Mouse (Mus musculus): ENCODE results near the gene Sh3d19. TPM values are rescaled to one million over a fixed set of nuclear protein-coding genes. Genes with fewer than 3 reads are reported as not detected.

Gene Sh3d19
- polyA plus RNA-seq, 1 experiment from 2014 or later = 8.9 TPM

- H3K27me3 ChIP-seq = no peaks in the 10 kb centered on the region
- no peaks in the 10 kb centered on the region for H3K4me1 ChIP-seq
- no peak overlapping the region for H3K9ac ChIP-seq (replicated peaks)
- ATAC-seq (ENCODE audit: low FRiP score, low read depth) = no peak
- H3K36me3 ChIP-seq = no peaks in the 10 kb centered on the region
- 85% methylated on average over 10 of the region's 10 CpGs for WGBS
- no peak overlapping the region for H3K4me3 ChIP-seq
- no peaks in the 10 kb centered on the region for H3K9me3 ChIP-seq
- no peak overlapping the region for H3K27ac ChIP-seq (replicated peaks)
- no peak overlapping the region for H3K4me2 ChIP-seq (replicated peaks)
Measured at GRCm38 (mm10) chr3:86013837-86014236, 42.9 kb downstream of the Sh3d19 start.

GRCm38 (mm10) chr3:86016965-86017364 lies 46.1 kb downstream of the Sh3d19 start:
- WGBS = 100% methylated on average over 1 of the region's 1 CpGs
- Histone ChIP-seq H3K9me3 (no peaks in the 10 kb centered on the region), H3K4me3 (no peak overlapping the region), H3K27me3 (no peaks in the 10 kb centered on the region), H3K27ac (replicated peaks) (no peak overlapping the region), H3K9ac (replicated peaks) (no peak overlapping the region), H3K4me1 (no peaks in the 10 kb centered on the region), H3K36me3 (no peaks in the 10 kb centered on the region), H3K4me2 (replicated peaks) (no peak overlapping the region)
- no peak for ATAC-seq (ENCODE audit: low FRiP score, low read depth)

- no peaks in the 10 kb centered on the region for H3K9me3 ChIP-seq
- H3K4me1 ChIP-seq = no peaks in the 10 kb centered on the region
- no peaks in the 10 kb centered on the region for H3K36me3 ChIP-seq
- H3K4me3 ChIP-seq = no peak overlapping the region
- H3K27me3 ChIP-seq = no peaks in the 10 kb centered on the region
- no peak overlapping the region for H3K4me2 ChIP-seq (replicated peaks)
- ATAC-seq (ENCODE audit: low FRiP score, low read depth) = no peak
- H3K27ac ChIP-seq (replicated peaks) = no peak overlapping the region
- 88% methylated on average over 8 of the region's 8 CpGs for WGBS
- no peak overlapping the region for H3K9ac ChIP-seq (replicated peaks)
Measured at GRCm38 (mm10) chr3:86017484-86017883, 46.6 kb downstream of the Sh3d19 start.

GRCm38 (mm10) chr3:86020921-86021650 lies 50.2 kb downstream of the Sh3d19 start:
- Histone ChIP-seq H3K9ac (replicated peaks) (no peak overlapping the region), H3K4me1 (no peaks in the 10 kb centered on the region), H3K4me2 (replicated peaks) (no peak overlapping the region), H3K27me3 (no peaks in the 10 kb centered on the region), H3K4me3 (no peak overlapping the region), H3K9me3 (0 out of 2 replicates have a peak, but pooled peaks cover 3% of the 10 kb centered on the region), H3K27ac (replicated peaks) (no peak overlapping the region), H3K36me3 (no peaks in the 10 kb centered on the region)
- 92% methylated on average over 16 of the region's 16 CpGs for WGBS
- no peak for ATAC-seq (ENCODE audit: low FRiP score, low read depth)

- ATAC-seq (ENCODE audit: low FRiP score, low read depth) = no peak
- H3K4me3 ChIP-seq = no peak overlapping the region
- H3K27ac ChIP-seq (replicated peaks) = no peak overlapping the region
- H3K27me3 ChIP-seq = no peaks in the 10 kb centered on the region
- H3K36me3 ChIP-seq = no peaks in the 10 kb centered on the region
- WGBS = 86% methylated on average over 4 of the region's 4 CpGs
- no peak overlapping the region for H3K4me2 ChIP-seq (replicated peaks)
- 0 out of 2 replicates have a peak, but pooled peaks cover 3% of the 10 kb centered on the region for H3K9me3 ChIP-seq
- H3K9ac ChIP-seq (replicated peaks) = no peak overlapping the region
- no peaks in the 10 kb centered on the region for H3K4me1 ChIP-seq
Measured at GRCm38 (mm10) chr3:86021651-86022050, 50.7 kb downstream of the Sh3d19 start.

GRCm38 (mm10) chr3:86024065-86024795 lies 53.3 kb downstream of the Sh3d19 start:
- Histone ChIP-seq H3K9ac (replicated peaks) (no peak overlapping the region), H3K9me3 (0 out of 2 replicates have a peak, but pooled peaks cover 3% of the 10 kb centered on the region), H3K27ac (replicated peaks) (no peak overlapping the region), H3K4me2 (replicated peaks) (no peak overlapping the region), H3K27me3 (no peaks in the 10 kb centered on the region), H3K4me1 (no peaks in the 10 kb centered on the region), H3K4me3 (no peak overlapping the region), H3K36me3 (no peaks in the 10 kb centered on the region)
- no peak for ATAC-seq (ENCODE audit: low FRiP score, low read depth)
- WGBS = 93% methylated on average over 12 of the region's 12 CpGs

GRCm38 (mm10) chr3:86025341-86026137 lies 54.6 kb downstream of the Sh3d19 start:
- H3K9me3 ChIP-seq = 0 out of 2 replicates have a peak, but pooled peaks cover 3% of the 10 kb centered on the region
- H3K27me3 ChIP-seq = no peaks in the 10 kb centered on the region
- 94% methylated on average over 20 of the region's 20 CpGs for WGBS
- H3K27ac ChIP-seq (replicated peaks) = no peak overlapping the region
- no peak for ATAC-seq (ENCODE audit: low FRiP score, low read depth)
- no peaks in the 10 kb centered on the region for H3K36me3 ChIP-seq
- no peak overlapping the region for H3K4me3 ChIP-seq
- no peaks in the 10 kb centered on the region for H3K4me1 ChIP-seq
- H3K9ac ChIP-seq (replicated peaks) = no peak overlapping the region
- H3K4me2 ChIP-seq (replicated peaks) = no peak overlapping the region

GRCm38 (mm10) chr3:86028658-86029375 lies 57.9 kb downstream of the Sh3d19 start:
- H3K9me3 ChIP-seq = 0 out of 2 replicates have a peak, but pooled peaks cover 3% of the 10 kb centered on the region
- no peak for ATAC-seq (ENCODE audit: low FRiP score, low read depth)
- no peaks in the 10 kb centered on the region for H3K36me3 ChIP-seq
- 89% methylated on average over 15 of the region's 15 CpGs for whole genome bisulfite sequencing
- H3K27me3 ChIP-seq = no peaks in the 10 kb centered on the region
- H3K27ac ChIP-seq (replicated peaks) = no peak overlapping the region
- H3K4me3 ChIP-seq = no peak overlapping the region
- no peaks in the 10 kb centered on the region for H3K4me1 ChIP-seq
- H3K9ac ChIP-seq (replicated peaks) = no peak overlapping the region
- no peak overlapping the region for H3K4me2 ChIP-seq (replicated peaks)

- 86% methylated on average over 4 of the region's 4 CpGs for WGBS
- no peak for ATAC-seq (ENCODE audit: low FRiP score, low read depth)
- H3K27me3 ChIP-seq = no peaks in the 10 kb centered on the region
- 0 out of 2 replicates have a peak, but pooled peaks cover 4% of the 10 kb centered on the region for H3K4me1 ChIP-seq
- H3K9ac ChIP-seq (replicated peaks) = no peak overlapping the region
- H3K4me2 ChIP-seq (replicated peaks) = no peak overlapping the region
- H3K27ac ChIP-seq (replicated peaks) = no peak overlapping the region
- no peaks in the 10 kb centered on the region for H3K9me3 ChIP-seq
- H3K36me3 ChIP-seq = no peaks in the 10 kb centered on the region
- no peak overlapping the region for H3K4me3 ChIP-seq
Measured at GRCm38 (mm10) chr3:86030566-86030965, 59.7 kb downstream of the Sh3d19 start.

- WGBS = 91% methylated on average over 9 of the region's 9 CpGs
Measured at GRCm38 (mm10) chr3:86033455-86034090, 62.7 kb downstream of the Sh3d19 start.

GRCm38 (mm10) chr3:86037926-86038484 lies 67.1 kb downstream of the Sh3d19 start:
- Histone ChIP-seq H3K9ac (replicated peaks) (no peak overlapping the region), H3K27ac (replicated peaks) (no peak overlapping the region), H3K36me3 (no peaks in the 10 kb centered on the region), H3K4me3 (no peak overlapping the region), H3K27me3 (no peaks in the 10 kb centered on the region), H3K4me2 (replicated peaks) (no peak overlapping the region), H3K9me3 (no peaks in the 10 kb centered on the region), H3K4me1 (0 out of 2 replicates have a peak, but pooled peaks cover 4% of the 10 kb centered on the region)
- WGBS = 88% methylated on average over 9 of the region's 9 CpGs
- no peak for ATAC-seq (ENCODE audit: low FRiP score, low read depth)

More at GRCm38 (mm10) chr3:86033455-86034090, 62.7 kb downstream of the Sh3d19 start:
- Histone ChIP-seq H3K36me3 (no peaks in the 10 kb centered on the region), H3K4me1 (0 out of 2 replicates have a peak, but pooled peaks cover 4% of the 10 kb centered on the region), H3K9ac (replicated peaks) (no peak overlapping the region), H3K27me3 (no peaks in the 10 kb centered on the region), H3K9me3 (no peaks in the 10 kb centered on the region), H3K4me3 (no peak overlapping the region), H3K4me2 (replicated peaks) (no peak overlapping the region), H3K27ac (replicated peaks) (no peak overlapping the region)
- ATAC-seq (ENCODE audit: low FRiP score, low read depth) = no peak
